ENCODE assay signal across 9 mouse cellular contexts in the genomic region with DNA sequence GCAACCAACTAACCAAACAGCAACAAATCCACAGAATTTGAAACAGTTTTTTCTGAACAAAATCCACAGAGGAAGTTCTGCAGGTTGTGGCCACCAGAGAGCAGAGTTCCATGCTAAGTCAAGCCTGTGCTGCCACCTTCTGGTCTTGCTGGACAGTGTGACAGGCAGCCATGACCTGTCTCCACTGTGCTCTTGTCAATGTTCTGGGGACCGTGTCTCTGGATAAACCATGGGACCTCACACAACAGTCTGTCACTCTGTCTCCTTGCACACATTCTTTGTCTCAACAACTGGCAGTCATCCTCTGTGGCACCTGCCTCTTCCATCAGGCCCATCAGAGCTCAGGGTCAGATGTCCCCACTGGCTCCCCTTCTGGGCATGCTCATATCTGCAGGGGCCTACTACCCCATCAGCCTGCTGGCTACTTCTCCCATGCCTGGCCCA. TPM values are rescaled to one million over a fixed set of nuclear protein-coding genes. Genes with fewer than 3 reads are reported as not detected.
DNase-seq lines count a peak whose midpoint lies in the region; ATAC-seq and TF ChIP-seq lines count a peak whose summit lies in the region.
"Had no signal": no experiment of that assay in that cellular context is flagged by ENCODE, and none has a peak within 500 bp of the region (broad histone marks: within the 10 kb centered on the region; RNA-seq: fewer than 3 reads in every experiment).

No protein-coding gene starts in this region.

- peak; percentile 73 for ATAC-seq in kidney, embryonic 16.5 days (ENCODE audit: low FRiP score, low TSS enrichment)
- ATAC-seq in neural tube, embryonic 12.5 days (ENCODE audit: low FRiP score, low read depth) = peak; percentile 48; the same call in 1 of the 2 replicates

- peak; percentile 100 for TF ChIP-seq CTCF in liver, adult 2 months (IDR thresholded peaks at IDR 0.05; ENCODE audit: low read depth, low read length)

- H3K9me3 ChIP-seq in kidney, embryonic 16.5 days (ENCODE audit: low read length) = no peaks in the 10 kb centered on the region
- H3K9me3 ChIP-seq in neural tube, embryonic 12.5 days = no peaks in the 10 kb centered on the region

- no peak overlapping the region for H3K27ac ChIP-seq in kidney, embryonic 16.5 days (ENCODE audit: low read length)
- no peak overlapping the region for H3K27ac ChIP-seq in liver, adult 2 months (replicated peaks; ENCODE audit: insufficient read depth, low read depth, low read length)
- no peak overlapping the region for H3K27ac ChIP-seq in neural tube, embryonic 12.5 days

- no peak overlapping the region for H3K4me3 ChIP-seq in kidney, embryonic 16.5 days (ENCODE audit: low read length)
- H3K4me3 ChIP-seq in liver, adult 2 months (ENCODE audit: insufficient read depth, low read depth, low read length) = no peak overlapping the region; the same call in 1 of the 2 replicates
- no peak overlapping the region for H3K4me3 ChIP-seq in neural tube, embryonic 12.5 days
- H3K4me3 ChIP-seq: erythroblast, embryonic 14.5 days had no signal

- DNase-seq in 3T3-L1 (ENCODE audit: low read depth, low spot score) = peak; percentile 88
- peak; percentile 89 for DNase-seq in adipocyte (ENCODE audit: low spot score)
- DNase-seq in embryo, embryonic 11.5 days (ENCODE audit: low read depth, low spot score) = peak; percentile 53
- peak; percentile 25 to 53 for DNase-seq in heart, adult 9 months (ENCODE audit: low spot score in 2 of 2)
- DNase-seq in liver, adult 2 months (ENCODE audit: extremely low read depth, low read depth, low spot score) = peak; percentile 76
- peak; percentile 49 for DNase-seq in telencephalon, adult 2 months (ENCODE audit: low read depth, low spot score)

- H3K36me3 ChIP-seq in kidney, embryonic 16.5 days (ENCODE audit: insufficient read depth, low read length) = no peaks in the 10 kb centered on the region
- no peaks in the 10 kb centered on the region for H3K36me3 ChIP-seq in liver, adult 2 months (ENCODE audit: control insufficient read depth, insufficient read depth, low read length)
- H3K36me3 ChIP-seq in neural tube, embryonic 12.5 days = no peaks in the 10 kb centered on the region; the same call in 1 of the 2 replicates

- H3K4me2 ChIP-seq in kidney, embryonic 16.5 days (replicated peaks; ENCODE audit: low read depth, low read length) = no peak overlapping the region
- H3K4me2 ChIP-seq in neural tube, embryonic 12.5 days (replicated peaks) = no peak overlapping the region

- H3K27me3 ChIP-seq in kidney, embryonic 16.5 days (ENCODE audit: insufficient read depth, low read length) = no peaks in the 10 kb centered on the region
- no peaks in the 10 kb centered on the region for H3K27me3 ChIP-seq in liver, adult 2 months (ENCODE audit: control insufficient read depth, insufficient read depth, low read length)
- no peaks in the 10 kb centered on the region for H3K27me3 ChIP-seq in neural tube, embryonic 12.5 days (replicated peaks)

- peaks cover 20% of the 10 kb centered on the region for H3K4me1 ChIP-seq in kidney, embryonic 16.5 days (ENCODE audit: insufficient read depth, low read length)
- peaks cover 10% of the 10 kb centered on the region for H3K4me1 ChIP-seq in liver, adult 2 months (ENCODE audit: control insufficient read depth, insufficient read depth, low read length)
- no peaks in the 10 kb centered on the region for H3K4me1 ChIP-seq in neural tube, embryonic 12.5 days

- 17% methylated on average over 1 of the region's 1 CpGs for WGBS in kidney, embryonic 16.5 days
- 0% methylated on average over 1 of the region's 1 CpGs for WGBS in liver, adult 2 months
- WGBS in neural tube, embryonic 12.5 days = 37% methylated on average over 1 of the region's 1 CpGs

- H3K9ac ChIP-seq in kidney, embryonic 16.5 days (replicated peaks; ENCODE audit: low read length) = no peak overlapping the region
- H3K9ac ChIP-seq in liver, adult 2 months (ENCODE audit: low read depth, low read length) = no peak overlapping the region
- H3K9ac ChIP-seq in neural tube, embryonic 12.5 days = no peak overlapping the region

- no peaks in the 10 kb centered on the region for H3K79me2 ChIP-seq in liver, adult 2 months (ENCODE audit: control insufficient read depth, insufficient read depth, low read length)

- no peak for TF ChIP-seq POLR2A in liver, adult 2 months (IDR thresholded peaks at IDR 0.05; ENCODE audit: extremely low read depth, insufficient read depth, low read length)

RNA-seq across cellular contexts. Expression of a gene that starts 27.2 kb away (rescaled TPM):
- 8.6 and 9.2 TPM in 2 replicates for polyA plus RNA-seq in kidney, embryonic 16.5 days (2015; fragmentation: Nextera tagmentation; extraction: Ambion mirVana)
- total RNA-seq in liver, adult 2 months (2014; rRNA removed) = 1.5 and 2.3 TPM in 2 replicates
- 0.80 and 1.1 TPM in 2 replicates for polyA plus RNA-seq in liver, adult 2 months (2012; rRNA removed)
- 4.7 and 5.6 TPM in 2 replicates for polyA plus RNA-seq in neural tube, embryonic 12.5 days (2016; fragmentation: Nextera tagmentation; extraction: Ambion mirVana)

RNA-seq across cellular contexts. Expression of a gene that starts 42.8 kb away (rescaled TPM):
- polyA plus RNA-seq in kidney, embryonic 16.5 days (2015; fragmentation: Nextera tagmentation; extraction: Ambion mirVana) = 63.5 and 66.4 TPM in 2 replicates
- total RNA-seq in liver, adult 2 months (2014; rRNA removed) = 0.28 and 0.47 TPM in 2 replicates
- polyA plus RNA-seq in liver, adult 2 months (2012; rRNA removed) = 0.51 and 0.52 TPM in 2 replicates
- 31.8 and 38.4 TPM in 2 replicates for polyA plus RNA-seq in neural tube, embryonic 12.5 days (2016; fragmentation: Nextera tagmentation; extraction: Ambion mirVana)

Comparison
In these comparisons a context has a peak if more than half of its experiments do, and no peak if none do; other contexts are left out.
1. DNase-seq: peak in every context shown above with its lines; median percentile 89 in adipocyte; 88 in 3T3-L1; 76 in liver, adult 2 months; 53 in embryo, embryonic 11.5 days; 49 in telencephalon, adult 2 months; 39 in heart, adult 9 months.
2. RNA of a gene that starts 42.8 kb away (polyA plus RNA-seq): 63.5 to 66.4 TPM in kidney, embryonic 16.5 days and 31.8 to 38.4 TPM in neural tube, embryonic 12.5 days; 0.51 to 0.52 TPM in liver, adult 2 months; every median in the first group is over 10 times any median in the second.